ENCODE assay signal across 9 mouse cellular contexts in the genomic region with DNA sequence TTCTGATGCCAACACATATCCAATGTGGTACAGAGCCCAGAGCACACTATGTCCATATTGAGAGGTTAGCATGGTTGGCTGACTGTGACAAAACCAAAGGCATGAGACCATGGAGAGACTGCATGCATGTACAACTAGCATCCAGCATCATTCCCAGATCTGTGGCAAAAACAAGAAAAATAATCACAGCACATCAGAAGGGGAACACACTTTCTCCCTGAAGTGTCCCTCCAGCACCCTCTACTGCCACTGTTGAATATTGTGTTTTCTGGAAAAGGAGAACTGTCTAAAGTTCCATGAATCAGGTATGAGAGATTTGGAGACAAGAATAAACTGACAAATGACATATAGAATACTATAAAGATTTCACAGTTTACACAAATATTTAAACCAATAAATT.
DNase-seq lines count a peak whose midpoint lies in the region; ATAC-seq and TF ChIP-seq lines count a peak whose summit lies in the region.
"Had no signal": no experiment of that assay in that cellular context is flagged by ENCODE, and none has a peak within 500 bp of the region (broad histone marks: within the 10 kb centered on the region; RNA-seq: fewer than 3 reads in every experiment).

No protein-coding gene starts in this region.

- H3K9me3 ChIP-seq in intestine, postnatal 0 days (ENCODE audit: control insufficient read depth) = no peaks in the 10 kb centered on the region
- no peaks in the 10 kb centered on the region for H3K9me3 ChIP-seq in intestine, embryonic 15.5 days
- no peaks in the 10 kb centered on the region for H3K9me3 ChIP-seq in MEL (replicated peaks; ENCODE audit: insufficient read depth, low read length)
- H3K9me3 ChIP-seq: limb, embryonic 15.5 days had no signal

- H3K79me2 ChIP-seq in MEL (ENCODE audit: control insufficient read depth, insufficient read depth, low read length, poor library complexity) = no peaks in the 10 kb centered on the region

- peak; percentile 24 for DNase-seq in MEL (ENCODE audit: low read depth, low spot score)
- DNase-seq in c-Kit-positive CD71-negative TER-119-negative erythroid progenitor cells, embryonic 14.5 days (ENCODE audit: low read depth) = peak; percentile 8
- peak; percentile 41 for DNase-seq in layer of hippocampus, adult 9-10 months (ENCODE audit: low spot score)
- no peak for DNase-seq in c-Kit-positive CD71-positive TER-119-positive erythroid progenitor cells, embryonic 14.5 days (ENCODE audit: low spot score)

- no peaks in the 10 kb centered on the region for H3K4me1 ChIP-seq in intestine, postnatal 0 days (replicated peaks; ENCODE audit: control insufficient read depth, insufficient read depth, low read length)
- no peaks in the 10 kb centered on the region for H3K4me1 ChIP-seq in intestine, embryonic 15.5 days (replicated peaks)
- peaks cover 2 to 11% of the 10 kb centered on the region in 2 experiments; a peak in 2 of 4 replicates for H3K4me1 ChIP-seq in MEL (ENCODE audit: control insufficient read depth in 1 of 2, insufficient read depth in 2 of 2, low read length in 2 of 2)
- H3K4me1 ChIP-seq: limb, embryonic 15.5 days had no signal

- H3K9ac ChIP-seq in intestine, postnatal 0 days (ENCODE audit: low read depth, low read length) = no peak overlapping the region
- no peak overlapping the region for H3K9ac ChIP-seq in intestine, embryonic 15.5 days
- no peak overlapping the region for H3K9ac ChIP-seq in MEL (ENCODE audit: control insufficient read depth, low read depth, low read length, poor library complexity, severe bottlenecking)
- H3K9ac ChIP-seq: limb, embryonic 15.5 days had no signal

- TF ChIP-seq RAD21 in MEL (IDR thresholded peaks at IDR 0.05; ENCODE audit: low read depth, low read length) = peak; percentile 51

- no peak for TF ChIP-seq EP300 in MEL (IDR thresholded peaks at IDR 0.05; ENCODE audit: low read depth in 1 of 2, low read length in 2 of 2)

- H3K4me3 ChIP-seq in intestine, postnatal 0 days (ENCODE audit: low read depth, low read length) = no peak overlapping the region
- H3K4me3 ChIP-seq in intestine, embryonic 15.5 days (replicated peaks) = no peak overlapping the region
- H3K4me3 ChIP-seq in MEL (ENCODE audit: control insufficient read depth in 1 of 2, insufficient read depth in 1 of 2, low read depth in 2 of 2, low read length in 2 of 2) = no peak overlapping the region
- H3K4me3 ChIP-seq: limb, embryonic 15.5 days had no signal

- peak; percentile 74 for TF ChIP-seq CTCF in intestine, postnatal 0 days (IDR thresholded peaks at IDR 0.05; ENCODE audit: low read depth)
- TF ChIP-seq CTCF in MEL (IDR thresholded peaks at IDR 0.05 in 2 of 3, conservative IDR thresholded peaks at IDR 0.05 in 1 of 3; ENCODE audit: control insufficient read depth in 1 of 3, insufficient read depth in 1 of 3, low read depth in 2 of 3, low read length in 3 of 3, poor library complexity in 1 of 3, severe bottlenecking in 1 of 3) = peak in 2 of 3 experiments; percentile 11 to 51; a peak in 2 of 6 replicates

- no peaks in the 10 kb centered on the region for H3K27me3 ChIP-seq in intestine, postnatal 0 days (replicated peaks; ENCODE audit: control insufficient read depth, insufficient read depth, low read length)
- no peaks in the 10 kb centered on the region for H3K27me3 ChIP-seq in intestine, embryonic 15.5 days (replicated peaks)
- no peaks in the 10 kb centered on the region for H3K27me3 ChIP-seq in MEL (ENCODE audit: control insufficient read depth in 1 of 2, insufficient read depth in 2 of 2, low read length in 2 of 2)
- H3K27me3 ChIP-seq: limb, embryonic 15.5 days had no signal

- H3K27ac ChIP-seq in intestine, postnatal 0 days (ENCODE audit: low read depth, low read length) = no peak overlapping the region
- H3K27ac ChIP-seq in intestine, embryonic 15.5 days = no peak overlapping the region
- no peak overlapping the region for H3K27ac ChIP-seq in MEL (ENCODE audit: control insufficient read depth, low read depth, low read length)
- H3K27ac ChIP-seq: limb, embryonic 15.5 days had no signal

- no peaks in the 10 kb centered on the region for H3K36me3 ChIP-seq in intestine, postnatal 0 days (ENCODE audit: control insufficient read depth, insufficient read depth)
- H3K36me3 ChIP-seq in intestine, embryonic 15.5 days = no peaks in the 10 kb centered on the region
- H3K36me3 ChIP-seq in MEL (ENCODE audit: control insufficient read depth in 1 of 2, insufficient read depth in 2 of 2, low read length in 2 of 2) = peaks cover 2 to 24% of the 10 kb centered on the region in 2 experiments; a peak in 3 of 4 replicates
- H3K36me3 ChIP-seq: limb, embryonic 15.5 days had no signal

- no peak for ATAC-seq in intestine, postnatal 0 days
- ATAC-seq in intestine, embryonic 15.5 days = no peak
- no peak for ATAC-seq in granulocyte monocyte progenitor cell, adult 5-6 weeks (replicated peaks; ENCODE audit: poor library complexity, severe bottlenecking)
- ATAC-seq in activated CD4-positive, CD25-positive, alpha-beta regulatory T cell, adult 4 months = no peak

- H3K4me2 ChIP-seq in intestine, postnatal 0 days (replicated peaks; ENCODE audit: low read depth) = no peak overlapping the region
- no peak overlapping the region for H3K4me2 ChIP-seq in intestine, embryonic 15.5 days (replicated peaks)
- H3K4me2 ChIP-seq: limb, embryonic 15.5 days had no signal

- TF ChIP-seq POLR2A in MEL (IDR thresholded peaks at IDR 0.05; ENCODE audit: control insufficient read depth in 1 of 2, insufficient read depth in 1 of 2, low read depth in 1 of 2, low read length in 2 of 2, poor library complexity in 1 of 2) = no peak

TF ChIP-seq in MEL, 35 proteins besides CTCF, POLR2A, EP300 and RAD21:
- TF ChIP-seq ZC3H11A (IDR thresholded peaks at IDR 0.05; ENCODE audit: low read depth, low read length) (peak; percentile 17; the same call in 1 of the 2 replicates), SMC3 (IDR thresholded peaks at IDR 0.05; ENCODE audit: low read depth, low read length) (peak; percentile 45), MAFK (IDR thresholded peaks at IDR 0.05; ENCODE audit: borderline replicate concordance, low read depth, low read length) (no peak)
